Mouse (Mus musculus): Measurements from ENCODE around the gene Nck1.

Nck1 gene

GRCm38 (mm10) chr9:100468151-100468550 is 77.8 kb downstream of the Nck1 start:
- DNase-seq = peak in 1 of 2 experiments; percentile 49

GRCm38 (mm10) chr9:100467653-100468052 is 78.3 kb downstream of the Nck1 start:
- peak; percentile 84 to 87 for DNase-seq

- peak; percentile 90 to 97 for DNase-seq
Observed at GRCm38 (mm10) chr9:100466743-100467142, 79.2 kb downstream of the Nck1 start.

DNA sequence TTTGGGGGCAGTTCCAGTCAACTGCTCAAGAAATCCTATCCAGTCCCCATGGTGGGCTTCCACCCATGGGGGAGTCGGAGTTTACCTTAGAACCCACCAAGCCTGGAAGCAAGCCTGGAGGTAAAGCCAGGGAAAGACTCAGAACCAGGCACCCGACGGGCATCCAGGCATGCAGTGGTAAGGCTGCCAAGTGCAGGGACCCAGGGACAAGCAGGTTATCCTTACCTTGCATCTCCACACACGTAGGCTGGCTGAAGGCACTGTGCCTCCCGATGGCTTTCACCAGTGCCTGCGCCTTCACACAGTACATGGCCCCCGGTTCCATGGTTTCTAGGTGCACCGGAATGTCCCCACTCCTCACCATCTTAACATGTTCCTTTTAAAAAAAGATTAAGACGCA is 79.9 kb downstream of the Nck1 start:
- DNase-seq = peak; percentile 82 to 87

DNA sequence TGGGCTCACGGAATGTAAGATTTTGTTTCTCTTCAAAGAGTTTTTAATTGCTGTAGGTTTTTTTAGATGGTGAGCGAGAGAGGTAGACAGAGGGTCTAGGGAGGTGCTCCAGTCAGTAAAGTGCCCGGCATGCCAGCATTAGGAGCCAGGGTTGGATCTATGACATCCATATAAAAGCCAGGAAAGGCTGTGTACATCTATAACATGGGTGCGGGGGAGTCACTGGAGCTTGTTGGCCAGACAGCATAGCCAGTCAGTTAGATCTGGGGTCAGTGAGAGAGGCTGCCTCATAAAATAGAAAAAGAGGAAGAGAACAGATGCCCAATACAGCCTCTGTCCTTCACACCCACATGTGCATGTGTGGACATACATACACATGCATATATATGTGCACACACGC is 80.6 kb downstream of the Nck1 start:
- peak; percentile 39 to 50 for DNase-seq

GRCm38 (mm10) chr9:100463771-100464170 is 82.2 kb downstream of the Nck1 start:
- no peak for DNase-seq

DNA sequence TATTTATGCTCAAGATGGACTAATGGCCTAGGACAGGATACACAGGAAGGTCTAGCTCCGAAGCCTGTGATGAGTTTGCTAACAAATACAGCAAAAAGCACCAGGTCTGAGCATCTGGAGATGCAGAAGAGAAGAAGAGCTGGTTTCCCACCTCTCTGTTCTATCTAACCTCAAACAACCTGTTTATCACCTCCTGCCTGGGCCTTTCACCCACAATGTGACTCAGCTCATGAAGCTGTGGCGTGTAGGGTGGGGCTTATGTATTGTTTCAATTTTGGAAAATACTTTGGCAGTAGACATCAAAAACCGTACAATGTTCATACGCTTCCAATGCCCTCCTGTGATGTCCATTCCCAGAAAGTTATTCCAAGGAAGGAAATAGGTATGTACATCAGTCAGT is 83.8 kb downstream of the Nck1 start:
- no peak for DNase-seq

DNA sequence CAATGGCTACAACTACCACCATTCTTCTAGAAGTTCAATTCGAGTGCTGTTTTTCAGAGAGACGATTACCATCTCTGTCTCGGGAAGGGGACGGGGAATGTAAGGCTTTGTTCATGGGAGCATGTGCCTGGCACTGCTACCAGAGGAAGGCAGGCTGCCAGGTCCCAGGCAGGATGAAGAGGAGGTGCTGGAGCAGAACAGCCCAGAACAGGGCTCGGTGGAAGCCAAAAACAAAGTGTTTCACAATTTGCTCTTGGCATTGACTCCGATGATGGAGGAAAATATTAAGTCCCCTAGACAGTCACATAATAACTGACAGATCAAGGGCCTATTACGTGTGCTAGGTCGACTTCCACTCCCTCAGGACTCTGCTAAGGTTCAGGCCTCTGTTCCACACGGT is 84.3 kb downstream of the Nck1 start:
- peak; percentile 86 for DNase-seq

DNA sequence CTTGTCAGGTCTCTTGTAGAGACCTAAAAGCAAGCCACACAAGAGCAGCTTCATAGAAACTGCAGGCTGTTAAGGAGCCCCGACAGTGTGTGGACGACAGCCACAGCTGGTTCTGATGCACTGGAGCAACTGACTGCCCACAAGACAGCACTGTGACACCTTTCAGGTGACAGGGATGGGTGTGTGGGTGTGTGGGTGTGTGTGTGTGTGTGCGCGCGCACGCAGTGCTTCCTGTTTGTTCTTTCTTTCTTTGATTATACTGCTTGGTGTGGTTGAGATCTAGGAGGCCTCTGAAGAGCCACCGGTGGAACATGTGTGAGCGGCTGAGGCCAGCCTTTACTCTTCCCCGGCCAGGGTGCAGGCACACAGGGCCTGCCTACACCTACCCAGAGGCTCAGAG is 85.7 kb downstream of the Nck1 start:
- DNase-seq = no peak

GRCm38 (mm10) chr9:100457971-100458681 is 87.8 kb downstream of the Nck1 start:
- DNase-seq = no peak

- no peak for DNase-seq
Observed at GRCm38 (mm10) chr9:100454664-100454993, 91.3 kb downstream of the Nck1 start.

- DNase-seq = peak; percentile 85 to 91
Observed at GRCm38 (mm10) chr9:100453944-100454663, 91.8 kb downstream of the Nck1 start.

GRCm38 (mm10) chr9:100452432-100452831 is 93.5 kb downstream of the Nck1 start:
- no peak for DNase-seq

GRCm38 (mm10) chr9:100446059-100446686 is 99.8 kb downstream of the Nck1 start:
- peak; percentile 81 to 85 for DNase-seq
